Mouse (Mus musculus): ENCODE results near the gene Col9a1. TPM values are rescaled to one million over a fixed set of nuclear protein-coding genes. Genes with fewer than 3 reads are reported as not detected.

The Col9a1 gene
- total RNA-seq, 2 experiments from 2014 or later, result 0.08 to 0.29 TPM

DNA sequence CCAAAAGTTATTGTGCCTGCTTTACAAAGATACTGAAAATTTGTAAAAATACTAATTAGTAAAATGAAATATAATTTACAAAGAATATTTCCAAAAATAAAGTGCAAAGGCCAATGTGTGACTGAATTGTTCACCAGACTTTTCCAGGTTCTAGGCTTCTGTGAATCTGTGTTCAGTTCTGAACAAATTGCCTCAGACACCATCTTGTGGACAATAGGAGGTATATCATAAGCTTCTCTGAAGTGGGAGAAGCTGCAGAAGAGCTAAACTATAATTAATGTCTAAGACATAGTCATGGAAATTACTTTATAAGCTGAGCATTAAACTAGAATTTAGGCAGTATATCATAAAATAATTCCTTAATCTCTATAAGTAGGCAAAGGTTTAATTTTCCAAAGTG, 83.8 kb downstream of the Col9a1 start:
- DNase-seq (ENCODE audit: low spot score), result no peak
- intact Hi-C loops (cut with DNase I), result no loop called here

DNA sequence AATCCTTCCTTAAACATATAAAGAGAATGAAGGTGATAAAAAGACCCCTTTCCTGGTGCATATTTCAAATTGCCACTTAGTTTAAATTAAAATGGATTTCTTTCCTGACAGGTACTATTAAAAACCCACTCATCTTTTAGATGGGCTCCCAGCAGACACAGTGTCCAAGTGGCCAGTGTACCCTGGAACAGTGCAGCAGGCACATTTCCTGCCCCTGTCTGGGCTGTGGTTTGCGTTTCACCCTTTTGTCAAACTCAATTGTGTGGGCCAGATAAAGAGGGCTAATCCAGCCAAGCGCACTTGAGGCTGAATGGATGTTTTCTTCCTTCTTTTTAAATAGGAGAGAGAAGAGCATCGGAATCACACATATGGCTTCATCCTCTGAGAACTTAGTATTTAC, 89.6 kb downstream of the Col9a1 start:
- intact Hi-C loops (cut with DNase I), result no loop called here

DNA sequence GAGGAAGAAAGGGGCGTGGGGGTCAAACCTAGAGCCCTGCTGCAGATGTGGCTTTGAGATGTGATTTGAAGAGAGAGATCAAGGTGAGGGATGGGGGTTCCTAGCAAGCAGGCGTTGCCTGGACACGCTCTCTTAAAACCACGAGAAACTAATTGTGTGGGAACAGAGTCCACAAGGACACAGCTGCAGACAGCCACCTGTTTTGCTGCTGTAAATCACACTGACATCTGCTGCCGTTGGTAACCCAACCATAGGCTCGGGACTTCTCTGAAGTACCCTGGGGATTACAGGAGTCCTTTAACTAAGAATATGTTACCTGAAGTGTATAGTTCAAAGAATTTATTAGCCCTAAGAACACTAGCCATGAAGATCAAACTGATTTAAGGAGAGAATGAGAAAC, 109.0 kb downstream of the Col9a1 start:
- intact Hi-C loops (cut with DNase I), result no loop called here
- DNase-seq (ENCODE audit: low spot score), result no peak

More for the DNA sequence above, 89.6 kb downstream of the Col9a1 start:
- DNase-seq (ENCODE audit: low spot score), result no peak

DNA sequence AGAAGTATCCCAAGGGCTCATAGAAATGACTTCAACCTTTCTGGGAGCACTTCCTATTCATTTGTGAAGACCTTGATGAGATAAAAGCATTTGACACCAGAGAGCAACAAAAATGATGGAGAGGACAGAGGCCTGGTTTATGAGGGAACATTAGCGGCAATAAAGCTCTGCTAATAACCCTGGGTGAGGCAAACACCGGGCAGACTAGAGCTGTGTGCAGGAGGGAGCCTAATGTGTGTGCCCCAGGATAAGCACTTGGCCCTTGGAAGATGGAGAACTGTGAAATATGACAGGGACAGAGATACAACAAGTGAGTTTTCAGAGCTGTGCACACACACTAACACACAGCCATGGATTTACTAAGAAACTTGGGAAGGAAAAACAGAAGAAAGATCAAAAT, 115.1 kb downstream of the Col9a1 start:
- intact Hi-C loops (cut with DNase I), result no loop called here
- no peak for DNase-seq (ENCODE audit: low spot score)

DNA sequence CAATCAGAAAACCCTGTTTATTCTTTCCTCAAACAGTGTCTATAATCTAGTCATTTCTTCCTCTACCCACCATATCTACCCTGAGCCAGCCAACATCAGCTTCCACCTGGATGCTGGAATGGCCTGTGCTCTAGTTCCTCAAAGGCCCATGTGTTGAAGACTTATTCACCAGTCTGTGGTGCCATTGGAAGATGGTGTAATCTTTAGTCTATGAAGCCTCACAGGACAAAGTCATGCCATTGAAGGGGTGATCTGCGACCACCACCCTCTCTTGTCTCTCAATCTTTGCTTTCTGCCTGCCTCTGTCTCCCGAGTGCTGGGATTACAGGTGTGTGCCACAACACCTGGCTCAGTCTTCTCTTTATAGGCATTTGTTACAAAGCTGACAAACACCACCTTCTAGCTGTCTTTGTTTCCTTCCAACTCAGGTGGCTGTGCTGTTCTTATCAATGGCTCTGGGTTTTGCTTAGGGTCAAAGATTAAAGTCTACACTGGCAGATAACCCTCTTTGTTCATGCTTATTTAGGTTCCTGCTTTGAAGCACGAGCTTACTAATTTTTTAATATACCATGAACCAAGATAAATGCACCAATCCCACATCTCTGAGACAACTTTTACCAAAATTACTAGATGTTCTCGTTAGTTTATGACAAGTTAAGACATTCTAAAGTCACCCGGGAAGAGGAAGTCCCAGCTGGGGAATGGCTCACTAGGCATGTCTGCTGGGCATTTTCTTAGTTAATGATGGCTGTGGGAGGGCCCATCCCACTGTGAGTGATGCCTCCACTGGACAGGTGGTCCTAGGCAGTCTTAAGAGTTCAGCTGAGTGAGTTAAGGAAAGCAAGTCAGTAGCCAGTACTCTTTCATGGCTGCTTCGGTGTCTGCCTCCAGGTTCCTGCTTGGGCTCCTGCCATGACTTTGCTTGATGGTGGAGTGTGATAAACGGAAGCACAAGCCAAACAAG, 117.9 kb downstream of the Col9a1 start:
- intact Hi-C loops (cut with DNase I), result no loop called here
- no peak for DNase-seq (ENCODE audit: low spot score)

DNA sequence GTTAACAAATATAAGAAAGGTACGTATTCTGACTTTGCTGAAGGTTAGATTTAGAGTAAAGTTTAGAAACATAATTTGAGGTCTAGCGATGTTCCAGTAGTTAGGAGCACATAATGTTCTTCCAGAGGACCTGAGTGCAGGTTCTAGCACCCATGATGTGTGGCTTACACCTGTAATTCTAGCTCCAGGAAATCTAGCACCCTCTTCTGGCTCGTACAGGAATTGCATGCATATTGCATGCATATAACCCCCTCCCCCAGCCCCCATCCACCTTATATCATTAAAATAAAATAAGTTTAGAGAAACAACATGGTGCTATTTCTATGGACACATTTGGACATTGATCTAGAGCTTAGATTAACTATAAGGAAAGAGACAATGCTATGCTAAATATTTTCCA, 123.3 kb downstream of the Col9a1 start:
- intact Hi-C loops (cut with DNase I), result no loop called here

More for the DNA sequence above, 123.3 kb downstream of the Col9a1 start:
- no peak for DNase-seq (ENCODE audit: low spot score)

Other genes starting within 250 kb of the Col9a1 start
- 10 to 100 TPM; 80.8 to 90.2 TPM for gene Sdhaf4, start 172.0 kb upstream of the Col9a1 start, total RNA-seq (2021)
- 10 to 100 TPM; 18.6 to 21.8 TPM for gene Fam135a, start 77.3 kb upstream of the Col9a1 start, total RNA-seq (2021)